Mouse (Mus musculus): Measurements from ENCODE around the gene Zc3h4.

DNA sequence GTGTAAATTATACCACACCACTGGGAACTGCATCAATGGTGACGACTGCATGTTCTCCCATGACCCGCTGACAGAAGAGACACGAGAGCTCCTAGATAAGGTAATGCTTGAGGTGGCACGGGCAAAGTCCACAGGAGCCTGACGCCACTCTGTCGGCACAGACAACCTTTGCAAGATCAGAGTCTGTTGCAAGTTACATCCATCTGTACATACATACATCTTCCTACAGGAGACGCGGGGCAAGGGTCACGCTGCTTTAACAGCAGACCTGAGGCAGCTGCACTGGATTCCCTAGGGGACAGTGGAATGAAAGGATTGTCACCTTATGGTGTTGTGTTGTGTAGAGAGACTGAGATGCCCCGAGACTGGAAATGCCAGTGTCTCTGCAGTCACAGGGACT, 25.0 kb downstream of the Zc3h4 start:
- no peak for TF ChIP-seq POLR2A (IDR thresholded peaks at IDR 0.05; ENCODE audit: borderline replicate concordance, control insufficient read depth, low read depth, low read length)
- TF ChIP-seq CTCF (IDR thresholded peaks at IDR 0.05; ENCODE audit: control insufficient read depth, insufficient read depth, low read length), result no peak
